Mouse (Mus musculus): Measurements from ENCODE around the gene Atg13. TPM values are rescaled to one million over a fixed set of nuclear protein-coding genes. Genes with fewer than 3 reads are reported as not detected.
"Not testable (repeated sequence)": the region's sequence is repeated elsewhere in the genome, so short reads cannot be mapped to it uniquely, and the experiment has no call there.

The Atg13 gene
- total RNA-seq (2022), result 10 to 100 TPM; 33.9 to 36.1 (median 35.5) TPM

GRCm38 (mm10) chr2:91710272-91711234 lies at the start of gene Atg13, which contains the start of gene Harbi1:
TSS of gene Atg13 (minus strand) at chr2:91710576.
TSS of gene Harbi1 (plus strand) at chr2:91710852.
- DNase-seq (ENCODE audit: low spot score in 2 of 2), result peak; percentile 85 to 88

DNA sequence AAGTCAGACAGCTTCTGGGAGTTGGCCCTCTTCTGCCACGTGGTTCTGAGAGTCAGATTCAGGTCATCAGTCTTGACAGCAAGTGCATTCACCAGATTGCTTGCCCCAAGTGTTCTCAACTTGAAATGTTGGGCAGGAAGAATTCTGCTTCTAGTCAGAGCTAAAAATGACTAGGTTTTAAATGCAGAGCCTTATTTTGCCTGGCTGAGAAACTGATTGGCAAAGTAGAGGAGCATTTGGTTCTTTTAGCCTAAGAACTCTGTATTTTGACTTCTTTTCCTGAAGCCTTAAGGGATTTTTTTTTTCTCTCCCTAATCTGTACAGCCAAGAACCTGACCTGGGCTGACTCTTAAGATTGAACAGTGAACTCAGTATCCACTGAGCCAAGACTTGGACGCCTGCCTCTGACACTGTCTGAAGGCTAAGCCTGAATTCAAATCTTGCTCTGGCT lies 39.5 kb upstream of the Atg13 start:
- peak; percentile 45 to 53 for DNase-seq (ENCODE audit: low spot score in 2 of 2)

DNA sequence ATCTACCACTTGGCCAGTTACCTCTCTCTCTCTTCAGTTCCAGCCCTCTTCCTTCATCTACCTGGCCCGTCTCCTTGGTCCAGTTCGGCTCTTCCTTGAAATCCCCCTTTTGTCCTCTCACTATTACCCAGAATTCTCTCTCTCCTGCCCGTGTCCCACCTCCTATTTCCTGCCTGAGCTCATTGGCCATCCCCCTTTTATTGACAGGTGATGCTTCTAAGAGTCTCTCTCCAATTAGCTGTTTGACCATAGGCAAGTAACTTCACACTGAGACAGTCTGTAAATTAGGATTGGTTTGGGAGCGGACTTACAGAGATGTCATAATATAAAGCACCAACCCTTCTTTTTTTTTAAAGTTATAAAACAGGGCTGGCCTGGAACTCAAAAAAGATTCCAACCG lies 34.3 kb upstream of the Atg13 start:
- DNase-seq (ENCODE audit: low spot score in 2 of 2), result no peak

- DNase-seq (ENCODE audit: low spot score in 2 of 2), result no peak
These were observed 29.2 kb upstream of the Atg13 start for GRCm38 (mm10) chr2:91739586-91739985.

GRCm38 (mm10) chr2:91735221-91735620 lies 24.8 kb upstream of the Atg13 start:
- DNase-seq (ENCODE audit: low spot score in 2 of 2), result no peak

- DNase-seq (ENCODE audit: low spot score in 2 of 2), result peak; percentile 84 to 85
These were observed 19.8 kb upstream of the Atg13 start, which contains the start of gene Ambra1 for GRCm38 (mm10) chr2:91729971-91730821. TSS of gene Ambra1 (plus strand) at chr2:91730134.

GRCm38 (mm10) chr2:91729571-91729970 lies 19.2 kb upstream of the Atg13 start:
- DNase-seq (ENCODE audit: low spot score in 2 of 2), result no peak

- DNase-seq (ENCODE audit: low spot score in 2 of 2), result no peak
These were observed 16.6 kb upstream of the Atg13 start for GRCm38 (mm10) chr2:91727011-91727410.

DNA sequence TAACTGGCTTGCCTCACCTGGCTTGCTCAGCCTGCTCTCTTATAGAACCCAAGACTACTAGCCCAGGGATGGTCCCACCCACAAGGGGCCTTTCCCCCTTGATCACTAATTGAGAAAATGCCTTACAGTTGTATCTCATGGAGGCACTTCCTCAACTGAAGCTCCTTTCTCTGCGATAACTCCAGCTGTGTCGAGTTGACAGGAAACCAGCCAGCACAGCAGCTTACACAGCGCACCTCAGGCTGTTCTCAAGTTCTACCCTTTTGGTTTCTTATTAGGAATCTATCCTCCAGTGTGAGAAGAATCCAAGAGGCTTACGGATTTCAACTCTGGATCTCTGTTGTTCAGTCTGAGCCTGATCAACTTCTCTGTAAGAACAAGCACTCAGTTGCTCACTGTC lies 15.1 kb upstream of the Atg13 start:
- DNase-seq (ENCODE audit: low spot score in 2 of 2), result not testable (repeated sequence)

DNA sequence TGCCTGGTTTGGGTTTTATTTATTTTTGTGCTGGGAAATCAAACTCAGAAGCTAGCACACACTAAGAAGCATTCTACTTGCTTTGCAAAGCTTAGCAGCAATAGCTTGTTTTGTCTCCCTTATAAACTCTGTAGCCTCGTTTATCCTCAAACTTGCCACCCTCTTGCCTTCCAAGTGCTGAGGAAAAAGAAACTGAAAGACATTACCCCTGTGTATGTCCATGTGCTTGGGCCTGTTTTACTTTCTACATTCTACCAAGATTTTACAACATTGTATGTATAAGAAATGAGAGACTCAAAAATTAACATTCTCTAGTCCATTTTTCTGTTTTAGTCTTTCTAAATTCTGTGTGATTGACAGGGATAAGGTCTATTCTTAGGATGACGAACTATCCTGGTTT lies 14.3 kb upstream of the Atg13 start:
- no peak for DNase-seq (ENCODE audit: low spot score in 2 of 2)

- no peak for DNase-seq (ENCODE audit: low spot score in 2 of 2)
These were observed 13.6 kb upstream of the Atg13 start for GRCm38 (mm10) chr2:91723951-91724350.

GRCm38 (mm10) chr2:91723382-91723781 lies 13.0 kb upstream of the Atg13 start:
- no peak for DNase-seq (ENCODE audit: low spot score in 2 of 2)

- DNase-seq (ENCODE audit: low spot score in 2 of 2), result no peak
These were observed 7.9 kb upstream of the Atg13 start for GRCm38 (mm10) chr2:91718276-91718675.

DNA sequence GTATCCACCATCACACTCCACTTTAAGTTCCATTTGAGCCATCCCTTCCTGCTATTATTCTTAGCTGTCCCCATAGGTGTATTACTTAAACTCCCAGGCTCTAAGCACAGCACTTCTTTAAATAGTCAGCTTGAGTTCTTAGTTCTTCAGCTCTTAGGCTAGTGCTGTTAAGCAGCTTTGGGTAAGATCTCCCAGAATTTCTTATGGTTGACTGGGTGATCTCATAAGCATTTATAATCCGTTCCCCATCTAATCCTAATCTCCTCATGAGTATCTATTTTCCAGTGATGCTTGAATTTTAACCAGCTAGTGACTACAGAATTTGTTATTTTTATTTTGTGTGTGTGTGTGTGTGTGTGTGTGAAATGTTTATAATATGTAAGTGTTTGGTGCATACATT lies 4.5 kb upstream of the Atg13 start:
- DNase-seq (ENCODE audit: low spot score in 2 of 2), result no peak

DNA sequence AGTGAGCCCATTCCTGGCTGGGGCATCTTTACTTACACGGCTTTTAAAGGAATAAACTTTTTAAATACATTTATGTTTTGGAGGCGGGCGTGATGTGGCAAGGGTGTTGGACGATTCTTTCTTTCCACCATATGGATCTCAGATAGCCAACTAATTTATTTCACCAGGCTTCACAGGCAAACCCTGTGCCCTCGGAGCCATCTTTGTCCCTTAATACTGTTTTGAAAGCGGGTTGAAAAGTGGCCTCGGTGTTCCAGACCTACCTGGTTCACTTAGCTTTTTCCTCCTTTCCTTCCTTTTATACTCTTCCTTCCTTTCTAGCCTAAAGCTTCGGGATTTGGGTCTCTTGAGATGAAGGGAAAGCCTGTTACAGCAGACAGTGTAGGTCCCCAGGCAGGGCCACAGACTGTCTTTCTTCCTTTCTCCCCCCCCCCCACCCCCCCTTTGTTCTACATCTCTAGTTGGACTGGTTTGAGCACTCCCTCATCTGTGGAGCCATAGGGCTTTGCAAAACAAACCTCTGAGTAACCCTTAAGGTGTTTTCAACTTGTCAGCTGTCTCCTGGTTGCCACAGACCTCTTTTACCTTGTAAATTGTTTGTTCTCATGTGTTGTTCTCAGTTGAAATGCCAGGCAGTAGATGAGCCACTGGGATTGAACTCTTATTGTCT lies 1.0 kb upstream of the Atg13 start:
- DNase-seq (ENCODE audit: low spot score in 2 of 2), result no peak

GRCm38 (mm10) chr2:91708361-91708760 lies 2.0 kb downstream of the Atg13 start:
- no peak for DNase-seq (ENCODE audit: low spot score in 2 of 2)

- DNase-seq (ENCODE audit: low spot score in 2 of 2), result no peak
These were observed 3.9 kb downstream of the Atg13 start for GRCm38 (mm10) chr2:91706456-91706855.

- no peak for DNase-seq (ENCODE audit: low spot score in 2 of 2)
These were observed 4.6 kb downstream of the Atg13 start for GRCm38 (mm10) chr2:91705736-91706135.

- no peak for DNase-seq (ENCODE audit: low spot score in 2 of 2)
These were observed 9.0 kb downstream of the Atg13 start for GRCm38 (mm10) chr2:91701366-91701765.

GRCm38 (mm10) chr2:91699225-91699624 lies 11.2 kb downstream of the Atg13 start:
- DNase-seq (ENCODE audit: low spot score in 2 of 2), result no peak

DNA sequence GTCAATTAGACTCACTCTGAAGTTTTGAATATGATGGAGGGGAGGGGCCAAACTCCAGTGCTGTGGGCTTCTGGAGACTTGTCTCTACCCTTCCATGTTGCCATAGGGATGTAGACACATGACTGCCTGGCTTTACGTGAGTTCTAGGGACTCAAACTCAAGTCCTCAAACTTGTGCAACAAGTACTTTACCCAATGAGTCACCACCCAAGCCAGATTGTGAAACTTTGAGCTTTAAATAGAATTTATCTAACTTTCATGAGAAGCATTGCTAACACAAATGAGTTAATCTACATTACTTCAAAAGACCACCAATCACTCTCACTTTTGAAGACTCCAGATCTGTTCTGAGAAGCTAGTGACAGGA lies 14.2 kb downstream of the Atg13 start:
- no peak for DNase-seq (ENCODE audit: low spot score in 2 of 2)
